Mouse (Mus musculus) gastrocnemius, postnatal 4 days (tissue): ENCODE results near the gene Rpl15. TPM values are rescaled to one million over a fixed set of nuclear protein-coding genes. Genes with fewer than 3 reads are reported as not detected.
"Not testable (repeated sequence)": the region's sequence is repeated elsewhere in the genome, so short reads cannot be mapped to it uniquely, and the experiment has no call there.

Experiments used
- DNase-seq, 2 experiments: peaks; one replicate each; pipeline ENCODE4 v3.0.0; 2021 to 2022; ENCODE audit warnings: low spot score in 2 of 2, mixed read lengths in 2 of 2
- long read RNA-seq, 2 experiments: library from polyadenylated mRNA; stranded (forward); transcript quantifications; one replicate each; pipeline ENCODE4 v2.0.0; 2021
- total RNA-seq, 2 experiments: library from RNA; stranded (reverse); gene quantifications; 2 replicates each; pipeline ENCODE4 v1.2.3; 2021

Gene Rpl15
- total RNA-seq: 1,000 to 10,000 TPM; 1,118 to 1,258 TPM
- long read RNA-seq, experiment 1, transcript Rpl15-204 (3 exons, 802 nt): minor isoform, 6 of 200 reads
- long read RNA-seq, experiment 1, transcript Rpl15-201 (4 exons, 883 nt): minor isoform, 16 of 200 reads
- long read RNA-seq, experiment 1, transcript Rpl15-202 (4 exons, 1,922 nt): major isoform, 169 of 200 reads
- long read RNA-seq, experiment 1, partial matches to known transcripts: 0 of 200 reads
- long read RNA-seq, experiment 1, other reads (novel, unspliced or antisense): 5 of 200 reads
- long read RNA-seq, experiment 2, transcript Rpl15-201 (4 exons, 883 nt): minor isoform, 15 of 196 reads
- long read RNA-seq, experiment 2, transcript Rpl15-203 (4 exons, 802 nt): minor isoform, 8 of 196 reads
- long read RNA-seq, experiment 2, transcript Rpl15-204 (3 exons, 802 nt): minor isoform, 6 of 196 reads
- long read RNA-seq, experiment 2, transcript Rpl15-202 (4 exons, 1,922 nt): major isoform, 161 of 196 reads
- long read RNA-seq, experiment 2, partial matches to known transcripts: 0 of 196 reads
- long read RNA-seq, experiment 2, other reads (novel, unspliced or antisense): 6 of 196 reads

- DNase-seq: peak; percentile 96 to 98
Measured at GRCm38 (mm10) chr14:18270529-18271441, at the start of gene Rpl15, which contains the start of gene Nkiras1. TSS of gene Rpl15 (minus strand) at chr14:18271391. TSS of gene Nkiras1 (plus strand) at chr14:18271136.

DNA sequence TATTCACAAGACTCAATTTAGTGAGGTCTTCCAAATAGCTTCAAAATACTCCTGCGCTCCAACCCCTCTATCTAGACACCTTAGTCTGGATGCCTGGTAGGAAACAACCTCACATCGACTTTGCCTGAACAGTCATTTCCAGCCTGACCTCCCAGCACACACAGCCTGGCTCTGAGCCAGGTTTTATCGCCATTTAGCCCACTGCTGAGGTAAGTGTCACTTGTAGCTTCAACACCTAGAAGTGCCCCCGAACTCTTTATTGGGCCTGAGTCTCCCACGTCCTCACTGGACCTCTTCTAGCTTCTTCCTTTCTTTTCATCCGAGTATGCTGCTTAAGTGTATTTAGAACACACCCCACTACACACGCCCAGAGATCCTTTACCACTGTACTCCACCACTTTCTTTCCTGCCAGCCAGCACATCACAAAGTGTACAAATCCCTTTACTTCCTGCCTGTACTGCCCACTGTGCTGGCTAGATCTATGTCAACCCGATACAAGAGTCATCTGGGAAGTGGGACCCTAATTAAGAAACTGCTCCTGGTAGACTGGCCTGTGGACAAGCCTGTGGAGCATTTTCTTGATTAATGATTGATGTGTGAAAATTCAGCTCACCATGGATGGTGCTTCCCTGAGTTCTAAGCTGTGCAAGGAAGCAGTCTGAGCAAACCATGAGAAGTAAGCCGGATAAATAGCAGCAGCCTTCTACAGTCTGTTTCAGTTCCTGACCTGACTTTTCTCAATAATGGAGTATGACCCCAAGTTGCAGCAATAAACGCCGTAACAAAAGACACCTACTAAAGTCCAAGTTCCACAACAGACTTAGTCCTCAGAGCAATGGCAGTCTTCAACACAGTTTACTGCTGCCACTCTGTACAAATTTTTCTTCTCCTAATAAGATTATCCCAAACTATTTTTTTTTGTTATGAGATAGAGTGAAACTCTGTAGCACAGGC is 46.5 kb upstream of the Rpl15 start:
- no peak for DNase-seq

GRCm38 (mm10) chr14:18304165-18304564 is 33.0 kb upstream of the Rpl15 start:
- no peak for DNase-seq

DNA sequence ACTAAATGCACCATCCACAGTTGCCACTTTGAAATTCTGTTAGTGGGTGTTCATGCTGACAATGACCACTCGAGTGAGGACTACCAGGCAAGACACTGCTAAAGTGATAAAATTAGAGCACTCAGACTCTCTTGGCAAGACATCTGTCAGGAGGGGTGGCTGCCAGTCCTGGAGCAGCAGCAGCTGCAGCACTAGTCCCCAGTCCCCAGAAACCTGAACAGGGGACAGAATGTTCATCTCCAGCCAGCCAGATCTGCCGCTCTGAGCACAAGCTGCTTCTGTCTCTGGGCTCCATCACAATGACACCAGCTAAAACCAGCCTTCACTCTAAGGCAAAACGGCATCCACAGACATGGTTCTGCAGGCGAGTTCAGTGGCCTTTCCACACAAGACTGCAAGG is 32.1 kb upstream of the Rpl15 start:
- peak in 1 of 2 experiments; percentile 27 for DNase-seq

- no peak for DNase-seq
Measured at GRCm38 (mm10) chr14:18302750-18303149, 31.6 kb upstream of the Rpl15 start.

DNA sequence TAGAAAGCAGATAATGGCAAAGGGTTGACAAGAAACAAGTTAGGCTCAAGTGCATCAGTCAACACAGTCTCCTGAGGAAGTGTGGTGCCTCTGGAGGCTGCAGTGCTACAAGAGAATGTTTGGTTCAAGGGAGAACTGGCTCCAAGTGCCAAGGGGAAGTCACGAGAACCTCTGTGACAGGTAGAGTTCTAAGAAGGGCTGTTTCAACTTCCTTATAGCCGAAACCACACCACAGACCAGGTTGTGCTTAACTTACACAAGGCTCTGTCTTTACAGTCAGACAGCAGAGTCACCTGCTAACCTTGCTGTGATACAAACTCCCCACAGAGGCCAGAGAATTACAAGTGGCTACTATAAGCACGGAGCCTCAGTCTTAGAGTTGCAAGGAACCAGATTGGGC is 30.4 kb upstream of the Rpl15 start:
- DNase-seq: no peak

- DNase-seq: no peak
Measured at GRCm38 (mm10) chr14:18300676-18301075, 29.5 kb upstream of the Rpl15 start.

DNA sequence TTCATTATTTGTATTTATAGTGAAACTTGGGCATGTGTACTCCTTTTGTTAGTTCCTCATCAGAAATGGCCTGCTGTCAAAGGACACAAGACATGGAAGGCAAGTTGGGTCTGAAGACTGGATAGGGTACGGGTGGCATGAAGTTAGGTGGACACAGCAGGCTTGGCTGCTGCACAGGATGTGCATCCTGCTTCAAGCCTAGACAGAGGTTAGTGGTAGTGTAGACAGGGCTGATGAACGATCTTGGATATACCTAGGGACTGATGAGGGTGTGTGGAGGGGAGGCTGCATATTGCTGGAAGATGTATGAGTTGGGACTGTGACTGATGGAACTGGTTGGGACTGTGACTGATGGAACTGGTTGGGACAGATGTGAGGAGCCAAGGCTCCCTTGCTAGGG is 27.7 kb upstream of the Rpl15 start:
- DNase-seq: no peak

- no peak for DNase-seq
Measured at GRCm38 (mm10) chr14:18297441-18297840, 26.2 kb upstream of the Rpl15 start.

GRCm38 (mm10) chr14:18292578-18292977 is 21.4 kb upstream of the Rpl15 start:
- no peak for DNase-seq

GRCm38 (mm10) chr14:18292111-18292510 is 20.9 kb upstream of the Rpl15 start:
- DNase-seq: no peak

GRCm38 (mm10) chr14:18287391-18287790 is 16.2 kb upstream of the Rpl15 start:
- no peak for DNase-seq

DNA sequence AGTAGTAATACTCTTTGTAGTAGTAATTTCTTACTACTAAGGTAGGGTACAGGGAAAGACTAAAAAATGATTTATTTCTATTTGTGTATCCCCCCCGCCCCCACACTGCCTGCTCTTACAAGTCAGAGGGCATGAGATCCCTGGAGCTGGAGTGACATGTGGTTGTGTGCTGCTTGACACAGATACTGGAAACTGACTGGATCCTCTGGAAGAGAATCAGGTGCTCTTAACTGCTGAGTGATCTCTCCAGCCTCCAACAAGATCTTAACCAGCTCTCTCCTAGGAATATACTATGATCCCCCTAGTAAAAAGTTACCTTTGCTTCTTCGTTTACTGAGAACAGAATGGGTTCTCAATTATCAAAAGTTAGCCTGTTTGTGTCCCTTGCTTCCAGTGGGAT is 15.2 kb upstream of the Rpl15 start:
- DNase-seq: no peak

GRCm38 (mm10) chr14:18285476-18285875 is 14.3 kb upstream of the Rpl15 start:
- no peak for DNase-seq

GRCm38 (mm10) chr14:18284581-18284980 is 13.4 kb upstream of the Rpl15 start:
- DNase-seq: no peak

GRCm38 (mm10) chr14:18280375-18280774 is 9.2 kb upstream of the Rpl15 start:
- no peak for DNase-seq

GRCm38 (mm10) chr14:18274526-18274925 is 3.3 kb upstream of the Rpl15 start:
- no peak for DNase-seq

GRCm38 (mm10) chr14:18271666-18272065 is 475 bp upstream of the Rpl15 start:
- no peak for DNase-seq

DNA sequence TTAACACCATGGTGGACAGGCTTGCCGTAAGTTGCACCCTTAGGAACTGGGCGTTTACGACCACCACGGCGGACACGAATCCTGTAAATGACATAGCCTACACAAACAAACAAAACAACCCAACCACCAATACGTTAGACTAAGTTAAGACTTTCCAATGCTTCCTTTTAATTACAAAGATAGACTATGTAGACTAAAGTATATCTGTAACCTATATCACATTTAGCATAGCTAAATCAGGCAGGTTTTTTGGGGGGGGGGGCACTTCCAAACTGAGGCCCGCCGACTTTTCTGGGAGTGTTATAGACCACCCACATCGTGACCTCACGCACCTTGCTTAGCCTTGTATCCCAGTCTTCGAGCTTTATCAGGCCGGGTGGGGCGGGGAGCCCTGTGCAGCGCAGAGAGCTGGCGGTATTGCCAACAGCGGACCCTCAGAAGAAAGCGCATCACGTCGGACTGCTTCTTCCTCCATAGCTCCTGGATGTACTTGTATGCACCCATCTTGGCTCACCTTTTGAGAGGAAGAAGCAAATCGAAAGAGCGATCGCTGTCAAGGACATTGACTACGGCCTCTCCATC is 1.2 kb downstream of the Rpl15 start:
- not testable (repeated sequence) for DNase-seq

DNA sequence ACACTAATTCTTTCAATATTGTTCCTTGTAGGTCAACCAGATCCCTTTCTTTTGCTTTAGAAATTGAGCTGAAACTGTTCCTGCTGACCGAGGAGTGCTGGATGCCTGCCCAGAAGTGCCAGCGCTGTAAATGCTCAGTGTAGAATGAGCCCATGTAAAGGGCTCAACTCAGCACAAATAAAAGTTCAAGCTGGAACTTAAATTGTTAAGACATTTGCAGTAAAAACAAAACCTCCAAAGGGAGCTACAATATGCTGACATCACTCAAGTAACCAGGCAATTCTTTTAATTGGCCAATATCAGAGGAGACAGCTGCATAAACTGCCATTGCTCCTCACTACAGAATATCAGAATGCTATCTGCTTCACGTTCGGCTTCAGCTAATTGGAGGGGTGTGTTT is 7.8 kb downstream of the Rpl15 start:
- DNase-seq: peak in 1 of 2 experiments; percentile 29
